Mouse (Mus musculus): ENCODE data around the gene Zdhhc14. TPM values are rescaled to one million over a fixed set of nuclear protein-coding genes. Genes with fewer than 3 reads are reported as not detected.
"Not testable (repeated sequence)": the region's sequence is repeated elsewhere in the genome, so short reads cannot be mapped to it uniquely, and the experiment has no call there.

The Zdhhc14 gene
- polyA plus RNA-seq, 1 experiment: 6.7 TPM

DNA sequence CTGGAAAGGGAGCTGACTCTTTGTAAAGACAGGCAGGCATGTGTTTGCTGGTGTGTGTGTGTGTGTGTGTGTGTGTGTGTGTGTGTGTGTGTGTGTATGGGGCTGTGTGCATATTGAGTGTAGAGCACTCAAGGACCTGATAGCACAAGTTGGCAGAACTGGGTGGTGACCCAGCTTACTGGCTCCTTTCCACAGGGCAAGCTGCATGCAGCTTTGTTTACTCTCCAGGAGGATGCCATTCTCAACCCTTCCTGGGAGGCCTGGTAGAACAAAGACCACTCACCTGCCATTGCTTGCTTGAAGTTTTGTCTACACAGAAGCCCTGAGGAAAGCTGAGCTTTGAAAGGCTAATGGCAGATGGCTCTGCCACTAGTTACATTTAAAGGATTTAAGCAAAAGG, 130.8 kb downstream of the Zdhhc14 start:
- no peak overlapping the region for H3K4me3 ChIP-seq (replicated peaks)
- H3K4me1 ChIP-seq (ENCODE audit: control insufficient read depth): peaks cover 61% of the 10 kb centered on the region
- TF ChIP-seq TAL1 (IDR thresholded peaks at IDR 0.05; ENCODE audit: low read length) (no peak), GATA1 (IDR thresholded peaks at IDR 0.05; ENCODE audit: low read length) (no peak)
- no peaks in the 10 kb centered on the region for H3K27me3 ChIP-seq (ENCODE audit: control insufficient read depth)
- peaks cover 24% of the 10 kb centered on the region for H3K36me3 ChIP-seq (ENCODE audit: control insufficient read depth)
- no peaks in the 10 kb centered on the region for H3K9me3 ChIP-seq (ENCODE audit: control insufficient read depth, low read length)

DNA sequence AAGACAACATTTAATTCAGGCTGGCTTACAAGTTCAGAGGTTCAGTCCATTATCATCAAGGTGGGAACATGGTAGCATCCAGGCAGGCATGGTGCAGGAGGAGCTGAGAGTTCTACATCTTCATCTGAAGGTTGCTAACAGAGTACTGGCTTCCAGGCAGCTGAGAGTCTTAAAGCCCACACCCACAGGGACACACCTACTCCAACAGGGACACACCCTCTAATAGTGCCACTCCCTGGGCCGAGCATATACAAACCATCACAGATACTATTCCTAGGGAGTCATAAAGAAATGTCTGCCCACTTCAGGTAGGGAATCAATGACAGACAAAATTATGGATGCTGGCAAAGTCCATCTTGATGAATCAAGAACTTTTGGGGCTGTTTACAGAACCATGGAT, 132.5 kb downstream of the Zdhhc14 start:
- not testable (repeated sequence) for H3K4me3 ChIP-seq (replicated peaks); H3K27me3 ChIP-seq (ENCODE audit: control insufficient read depth); H3K9me3 ChIP-seq (ENCODE audit: control insufficient read depth, low read length)
- H3K4me1 ChIP-seq (ENCODE audit: control insufficient read depth): peaks cover 61% of the 10 kb centered on the region
- H3K36me3 ChIP-seq (ENCODE audit: control insufficient read depth): peaks cover 24% of the 10 kb centered on the region

- H3K27me3 ChIP-seq (ENCODE audit: control insufficient read depth): no peaks in the 10 kb centered on the region
- H3K9me3 ChIP-seq (ENCODE audit: control insufficient read depth, low read length): no peaks in the 10 kb centered on the region
- peaks cover 61% of the 10 kb centered on the region for H3K4me1 ChIP-seq (ENCODE audit: control insufficient read depth)
- no peak overlapping the region for H3K4me3 ChIP-seq (replicated peaks)
- peaks cover 25% of the 10 kb centered on the region for H3K36me3 ChIP-seq (ENCODE audit: control insufficient read depth)
- TF ChIP-seq GATA1 (IDR thresholded peaks at IDR 0.05; ENCODE audit: low read length) (no peak), TAL1 (IDR thresholded peaks at IDR 0.05; ENCODE audit: low read length) (no peak)
These were observed 134.0 kb downstream of the Zdhhc14 start for GRCm38 (mm10) chr17:5626402-5626801.

DNA sequence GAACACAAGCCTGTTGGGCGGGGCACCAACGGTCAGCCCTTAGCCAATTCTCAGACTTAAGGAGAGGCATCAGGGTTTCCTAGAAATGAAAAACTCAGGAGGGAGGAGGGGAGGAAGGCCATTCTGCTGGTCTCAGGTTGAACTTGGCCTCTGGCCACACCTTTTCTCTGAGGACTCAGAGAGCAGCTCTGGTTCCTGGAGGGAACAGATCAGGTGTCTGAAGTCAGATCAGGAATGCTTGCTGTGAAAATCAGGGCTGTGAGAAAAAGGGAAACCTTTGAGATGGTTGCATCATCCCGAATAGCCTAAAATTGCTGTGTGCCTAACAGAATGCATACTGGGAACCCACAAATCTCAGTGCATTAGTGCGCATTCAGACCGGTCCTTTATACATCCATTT, 135.3 kb downstream of the Zdhhc14 start:
- no peak overlapping the region for H3K4me3 ChIP-seq (replicated peaks)
- peaks cover 49% of the 10 kb centered on the region for H3K4me1 ChIP-seq (ENCODE audit: control insufficient read depth)
- H3K9me3 ChIP-seq (ENCODE audit: control insufficient read depth, low read length): no peaks in the 10 kb centered on the region
- peaks cover 25% of the 10 kb centered on the region for H3K36me3 ChIP-seq (ENCODE audit: control insufficient read depth)
- H3K27me3 ChIP-seq (ENCODE audit: control insufficient read depth): no peaks in the 10 kb centered on the region
- TF ChIP-seq GATA1 (IDR thresholded peaks at IDR 0.05; ENCODE audit: low read length): no peak
- no peak for TF ChIP-seq TAL1 (IDR thresholded peaks at IDR 0.05; ENCODE audit: low read length)

DNA sequence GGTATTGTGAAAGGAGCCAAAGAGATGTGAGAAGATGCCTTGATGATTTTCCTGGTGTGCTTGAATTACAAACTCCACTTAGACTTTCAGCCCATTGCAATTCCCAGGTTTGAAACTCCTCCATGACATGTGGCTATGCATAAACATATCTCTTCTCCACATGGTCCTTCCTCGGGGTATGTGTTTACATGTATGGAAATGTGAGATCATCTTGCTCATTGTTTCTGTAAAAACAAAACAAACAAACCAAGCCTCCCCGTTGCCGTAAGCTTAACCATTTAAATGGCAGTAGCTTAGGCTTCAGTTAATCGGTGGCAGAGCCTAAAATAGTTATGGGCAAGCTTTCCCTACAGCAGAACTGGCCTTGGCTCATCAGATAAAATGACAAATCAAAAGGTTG, 137.3 kb downstream of the Zdhhc14 start:
- Histone ChIP-seq H3K9me3 (ENCODE audit: control insufficient read depth, low read length) (no peaks in the 10 kb centered on the region), H3K4me1 (ENCODE audit: control insufficient read depth) (peaks cover 29% of the 10 kb centered on the region), H3K4me3 (replicated peaks) (no peak overlapping the region), H3K27me3 (ENCODE audit: control insufficient read depth) (no peaks in the 10 kb centered on the region), H3K36me3 (ENCODE audit: control insufficient read depth) (peaks cover 15% of the 10 kb centered on the region)
- no peak for TF ChIP-seq GATA1 (IDR thresholded peaks at IDR 0.05; ENCODE audit: low read length)
- no peak for TF ChIP-seq TAL1 (IDR thresholded peaks at IDR 0.05; ENCODE audit: low read length)

DNA sequence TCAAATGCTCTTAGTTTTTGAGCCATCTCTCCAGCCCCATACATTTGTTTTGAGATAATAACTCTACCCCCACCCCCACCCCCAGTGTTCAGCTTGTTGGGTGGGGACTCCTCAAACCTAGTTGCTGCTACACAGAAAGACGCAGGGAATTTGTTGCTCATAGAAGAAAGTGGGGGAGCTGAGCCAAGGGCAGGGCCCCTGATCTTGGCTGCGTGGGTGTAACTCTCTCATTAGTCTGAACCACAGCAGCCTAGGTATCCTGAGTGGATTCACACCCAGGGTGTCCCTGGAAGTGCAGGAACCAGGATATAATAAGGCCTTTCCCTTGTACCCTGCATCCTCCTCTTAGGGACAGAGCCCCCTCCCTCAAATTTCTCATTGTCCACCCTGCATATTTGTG, 142.9 kb downstream of the Zdhhc14 start:
- Histone ChIP-seq H3K36me3 (ENCODE audit: control insufficient read depth) (peaks cover 23% of the 10 kb centered on the region), H3K9me3 (ENCODE audit: control insufficient read depth, low read length) (no peaks in the 10 kb centered on the region), H3K4me3 (replicated peaks) (no peak overlapping the region), H3K27me3 (ENCODE audit: control insufficient read depth) (no peaks in the 10 kb centered on the region), H3K4me1 (ENCODE audit: control insufficient read depth) (no peaks in the 10 kb centered on the region; the same call in 1 of the 2 replicates)
- TF ChIP-seq GATA1 (IDR thresholded peaks at IDR 0.05; ENCODE audit: low read length) (no peak), TAL1 (IDR thresholded peaks at IDR 0.05; ENCODE audit: low read length) (no peak)

DNA sequence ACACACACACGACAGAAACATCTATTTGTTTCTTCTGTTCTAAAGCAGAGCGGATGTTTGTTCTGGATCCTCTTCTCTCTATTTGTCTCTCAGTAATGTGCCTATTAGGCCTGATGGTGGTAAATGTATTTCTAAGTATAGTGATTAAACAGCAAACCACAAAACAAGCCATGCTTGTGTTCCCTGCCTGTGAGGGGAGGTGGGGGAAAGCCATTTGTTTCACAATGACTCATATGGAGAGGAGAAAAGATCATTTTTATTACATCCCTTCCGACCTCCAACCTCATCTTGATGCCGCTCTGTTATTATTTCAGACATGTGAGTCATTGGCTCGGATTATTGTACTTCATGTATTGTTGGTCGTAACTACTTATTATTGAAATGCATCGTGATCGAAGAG, 149.1 kb downstream of the Zdhhc14 start:
- Histone ChIP-seq H3K9me3 (ENCODE audit: control insufficient read depth, low read length) (no peaks in the 10 kb centered on the region), H3K36me3 (ENCODE audit: control insufficient read depth) (peaks cover 27% of the 10 kb centered on the region), H3K4me3 (replicated peaks) (no peak overlapping the region), H3K4me1 (ENCODE audit: control insufficient read depth) (peaks cover 2% of the 10 kb centered on the region; the same call in 1 of the 2 replicates), H3K27me3 (ENCODE audit: control insufficient read depth) (no peaks in the 10 kb centered on the region)
- TF ChIP-seq GATA1 (IDR thresholded peaks at IDR 0.05; ENCODE audit: low read length): no peak
- TF ChIP-seq TAL1 (IDR thresholded peaks at IDR 0.05; ENCODE audit: low read length): no peak

- Histone ChIP-seq H3K4me3 (replicated peaks) (no peak overlapping the region), H3K9me3 (ENCODE audit: control insufficient read depth, low read length) (no peaks in the 10 kb centered on the region), H3K36me3 (ENCODE audit: control insufficient read depth) (peaks cover 27% of the 10 kb centered on the region), H3K4me1 (ENCODE audit: control insufficient read depth) (peaks cover 2% of the 10 kb centered on the region; the same call in 1 of the 2 replicates), H3K27me3 (ENCODE audit: control insufficient read depth) (no peaks in the 10 kb centered on the region)
- TF ChIP-seq TAL1 (IDR thresholded peaks at IDR 0.05; ENCODE audit: low read length): no peak
- no peak for TF ChIP-seq GATA1 (IDR thresholded peaks at IDR 0.05; ENCODE audit: low read length)
These were observed 150.8 kb downstream of the Zdhhc14 start for GRCm38 (mm10) chr17:5642918-5643721.

DNA sequence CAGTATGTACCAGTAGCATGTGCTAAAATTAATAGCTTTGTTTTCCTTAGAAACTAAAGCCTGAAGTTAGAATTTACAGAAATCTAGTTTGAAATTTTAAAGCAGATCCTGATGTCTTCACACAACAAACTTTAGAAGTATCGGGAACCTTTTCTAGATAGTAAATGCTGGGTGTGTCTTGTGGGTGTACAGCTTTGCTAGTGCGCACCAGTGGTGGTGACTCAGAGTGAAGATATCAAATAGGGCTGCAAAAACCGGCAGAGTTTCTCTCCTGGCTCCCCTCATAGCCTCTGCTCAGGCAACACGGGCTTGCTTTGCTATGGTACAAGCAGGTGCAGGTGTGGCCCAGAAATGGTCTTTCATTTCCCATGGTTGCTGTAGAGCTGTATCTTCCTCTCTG, 157.8 kb downstream of the Zdhhc14 start:
- no peaks in the 10 kb centered on the region; the same call in 1 of the 2 replicates for H3K4me1 ChIP-seq (ENCODE audit: control insufficient read depth)
- H3K4me3 ChIP-seq (replicated peaks): no peak overlapping the region
- no peaks in the 10 kb centered on the region for H3K9me3 ChIP-seq (ENCODE audit: control insufficient read depth, low read length)
- H3K27me3 ChIP-seq (ENCODE audit: control insufficient read depth): no peaks in the 10 kb centered on the region
- TF ChIP-seq GATA1 (IDR thresholded peaks at IDR 0.05; ENCODE audit: low read length): no peak
- no peak for TF ChIP-seq TAL1 (IDR thresholded peaks at IDR 0.05; ENCODE audit: low read length)
- peaks cover 60% of the 10 kb centered on the region for H3K36me3 ChIP-seq (ENCODE audit: control insufficient read depth)
